Comparison of ENCODE assay signal across 9 mouse cellular contexts in the genomic region with DNA sequence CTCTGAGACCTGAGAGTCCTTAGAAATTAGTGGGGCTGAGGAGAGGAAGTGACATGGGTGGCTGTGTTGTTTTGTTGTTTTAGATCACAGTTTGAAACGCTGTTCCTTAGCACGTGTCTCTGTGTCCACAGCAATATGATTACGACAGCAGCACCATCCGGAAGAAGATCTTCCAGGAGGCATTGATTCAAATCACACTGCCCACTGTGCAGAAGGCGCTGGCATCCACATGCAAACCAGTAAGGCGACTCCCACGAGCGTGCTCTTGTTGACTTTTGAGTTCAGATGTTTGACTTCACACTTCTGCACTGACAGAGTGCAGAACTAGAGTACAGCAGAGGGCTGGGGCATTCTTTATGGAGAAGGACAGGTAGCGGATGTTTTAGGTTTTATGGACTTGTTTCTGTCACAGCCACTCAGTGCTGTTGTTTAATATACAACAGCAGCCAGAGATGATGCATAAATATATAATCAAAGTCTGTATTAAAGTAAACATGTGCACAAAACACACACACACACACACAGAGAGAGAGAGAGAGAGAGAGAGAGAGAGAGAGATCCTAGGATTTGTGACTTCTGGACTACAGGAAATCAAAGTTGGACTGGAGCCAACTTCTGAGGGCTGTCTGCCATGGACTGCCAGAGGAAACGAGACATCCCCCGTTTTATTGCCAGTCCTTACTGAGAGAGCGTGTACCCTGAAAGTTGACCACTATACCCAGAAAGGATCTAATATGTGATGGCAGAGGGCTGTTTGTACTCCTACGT. TPM values are rescaled to one million over a fixed set of nuclear protein-coding genes. Genes with fewer than 3 reads are reported as not detected.
A peak's percentile ranks its signal among the peaks of the same experiment; 100 is the strongest.
DNase-seq lines count a peak whose midpoint lies in the region.
"Had no signal": no experiment of that assay in that cellular context is flagged by ENCODE, and none has a peak within 500 bp of the region (broad histone marks: within the 10 kb centered on the region; RNA-seq: fewer than 3 reads in every experiment).

No protein-coding gene starts in this region.

- H3K27me3 ChIP-seq in heart, embryonic 10.5 days (ENCODE audit: insufficient read depth, poor library complexity, severe bottlenecking), result 0 out of 2 replicates have a peak, but pooled peaks cover 5% of the 10 kb centered on the region
- no peaks in the 10 kb centered on the region for H3K27me3 ChIP-seq in splenic B cell, adult 2 months (ENCODE audit: control insufficient read depth, insufficient read depth, low read length, poor library complexity, severe bottlenecking)
- H3K27me3 ChIP-seq: liver, embryonic 13.5 days had no signal

- intact Hi-C loops in heart, postnatal 25 days (cut with DNase I), result loop anchor here (5.0 kb wide), 2 partner anchors 217 to 247 kb away; no protein-coding TSS in a partner anchor

- 52% methylated on average over 13 of the region's 13 CpGs for WGBS in heart, embryonic 10.5 days

- H3K36me3 ChIP-seq in heart, embryonic 10.5 days, result no peaks in the 10 kb centered on the region
- no peaks in the 10 kb centered on the region for H3K36me3 ChIP-seq in splenic B cell, adult 2 months (ENCODE audit: control insufficient read depth, insufficient read depth, low read length, poor library complexity, severe bottlenecking)
- H3K36me3 ChIP-seq: liver, embryonic 13.5 days had no signal

- H3K27ac ChIP-seq in heart, embryonic 10.5 days, result 0 out of 2 replicates have a peak overlapping the region, but pooled peaks have one; percentile 0
- H3K27ac ChIP-seq: liver, embryonic 13.5 days had no signal

- H3K4me3 ChIP-seq in heart, embryonic 10.5 days, result no peak overlapping the region
- H3K4me3 ChIP-seq: liver, embryonic 13.5 days had no signal

- H3K9me3 ChIP-seq in heart, embryonic 10.5 days, result no peaks in the 10 kb centered on the region
- H3K9me3 ChIP-seq: liver, embryonic 13.5 days had no signal

- peaks cover 21% of the 10 kb centered on the region for H3K4me1 ChIP-seq in heart, embryonic 10.5 days

- DNase-seq in heart, embryonic 10.5 days (ENCODE audit: low spot score), result no peak
- DNase-seq in heart, postnatal 25 days (ENCODE audit: low spot score), result no peak
- peak; percentile 23 for DNase-seq in retina, postnatal 1 day
- no peak for DNase-seq in retina, embryonic 14.5 days (ENCODE audit: low spot score)
- peak; percentile 63 for DNase-seq in kidney, adult 9 months
- DNase-seq in splenic B cell, adult 2 months (ENCODE audit: low read depth, low spot score), result peak; percentile 19
- DNase-seq in thymus, postnatal 25 days, result no peak
- no peak for DNase-seq in left cerebral cortex, adult 8-10 months (ENCODE audit: low spot score in 2 of 2)
- DNase-seq: liver, embryonic 13.5 days had no signal

RNA-seq across cellular contexts. Expression of gene Edem3, which starts 46.0 kb away (rescaled TPM):
- 15.0 and 20.3 TPM in 2 replicates for polyA plus RNA-seq in heart, embryonic 10.5 days (2016; fragmentation: Nextera tagmentation; extraction: Ambion mirVana)
- 10 to 100 TPM; 19.7 to 22.1 TPM for total RNA-seq in heart, postnatal 25 days (2021)
- 10 to 100 TPM; 34.2 to 35.5 (median 35.0) TPM for total RNA-seq in left cerebral cortex, adult 8-10 months (2022)

Comparison
In these comparisons a context has a peak if more than half of its experiments do, and no peak if none do; other contexts are left out.
1. DNase-seq: peak in retina, postnatal 1 day (single experiment), kidney, adult 9 months (single experiment) and splenic B cell, adult 2 months (single experiment); none in heart, embryonic 10.5 days (single experiment), heart, postnatal 25 days (single experiment), retina, embryonic 14.5 days (single experiment), thymus, postnatal 25 days (single experiment) and left cerebral cortex, adult 8-10 months (0 of 2).